In genomic region chr13:54302351-54303070, GRCm38 (mm10) we compare ENCODE assay signal across 8 mouse cellular contexts.
DNase-seq lines count a peak whose midpoint lies in the region; ATAC-seq and TF ChIP-seq lines count a peak whose summit lies in the region.

No protein-coding gene starts in this region.

- 3% methylated on average over 55 of the region's 58 CpGs for WGBS in spleen, adult 2 months
- 1% methylated on average over 47 of the region's 58 CpGs for WGBS in intestine, postnatal 0 days
- under 1% methylated on average over 57 of the region's 58 CpGs for WGBS in liver, embryonic 12.5 days (ENCODE audit: insufficient replicate concordance)
- 1% methylated on average over 32 of the region's 58 CpGs for WGBS in neural tube, embryonic 14.5 days

- peak overlapping the region; percentile 91 for H3K9ac ChIP-seq in intestine, postnatal 0 days (ENCODE audit: low read depth, low read length)
- H3K9ac ChIP-seq in liver, embryonic 12.5 days: peak overlapping the region; percentile 64
- peak overlapping the region; percentile 97 for H3K9ac ChIP-seq in neural tube, embryonic 14.5 days (replicated peaks; ENCODE audit: low read depth, low read length)

- peak overlapping the region; percentile 99 for H3K4me2 ChIP-seq in intestine, postnatal 0 days (replicated peaks; ENCODE audit: low read depth)
- peak overlapping the region; percentile 82 for H3K4me2 ChIP-seq in liver, embryonic 12.5 days
- peak overlapping the region; percentile 96 for H3K4me2 ChIP-seq in neural tube, embryonic 14.5 days (ENCODE audit: low read depth, low read length)

- no peaks in the 10 kb centered on the region; the same call in 1 of the 2 replicates for H3K27me3 ChIP-seq in spleen, adult 2 months (ENCODE audit: control insufficient read depth, insufficient read depth, low read length)
- no peaks in the 10 kb centered on the region for H3K27me3 ChIP-seq in intestine, postnatal 0 days (replicated peaks; ENCODE audit: control insufficient read depth, insufficient read depth, low read length)
- peaks cover 44% of the 10 kb centered on the region for H3K27me3 ChIP-seq in liver, embryonic 12.5 days (replicated peaks)
- no peaks in the 10 kb centered on the region for H3K27me3 ChIP-seq in neural tube, embryonic 14.5 days (ENCODE audit: control insufficient read depth, insufficient read depth, low read length)

- H3K36me3 ChIP-seq in spleen, adult 2 months (ENCODE audit: control insufficient read depth, insufficient read depth, low read length): no peaks in the 10 kb centered on the region
- no peaks in the 10 kb centered on the region for H3K36me3 ChIP-seq in intestine, postnatal 0 days (ENCODE audit: control insufficient read depth, insufficient read depth)
- H3K36me3 ChIP-seq in liver, embryonic 12.5 days: no peaks in the 10 kb centered on the region
- no peaks in the 10 kb centered on the region for H3K36me3 ChIP-seq in neural tube, embryonic 14.5 days (ENCODE audit: control insufficient read depth, insufficient read depth, low read length)

- peak; percentile 28 for ATAC-seq in intestine, postnatal 0 days
- ATAC-seq in liver, embryonic 12.5 days: peak; percentile 44; the same call in 1 of the 2 replicates
- ATAC-seq in neural tube, embryonic 14.5 days (ENCODE audit: low read depth): peak; percentile 66

- TF ChIP-seq CTCF in spleen, adult 2 months (IDR thresholded peaks at IDR 0.05; ENCODE audit: extremely low read depth, insufficient read depth, insufficient read length, insufficient replicate concordance): no peak
- TF ChIP-seq CTCF in intestine, postnatal 0 days (IDR thresholded peaks at IDR 0.05; ENCODE audit: low read depth): no peak; the same call in 1 of the 2 replicates

- no peak for TF ChIP-seq POLR2A in spleen, adult 2 months (IDR thresholded peaks at IDR 0.05; ENCODE audit: low read depth, low read length)

- DNase-seq in spleen, adult 2 months (ENCODE audit: low read depth in 1 of 2, low spot score in 2 of 2): peak in 1 of 2 experiments; percentile 22
- no peak for DNase-seq in spleen, adult 12 weeks (ENCODE audit: low spot score)
- peak; percentile 72 for DNase-seq in cerebellum, adult 8-10 months
- peak; percentile 42 for DNase-seq in gastrocnemius, postnatal 14 days
- peak; percentile 36 for DNase-seq in urinary bladder, postnatal 14 days (ENCODE audit: low spot score)

- peak overlapping the region; percentile 62 for H3K4me3 ChIP-seq in spleen, adult 2 months (ENCODE audit: extremely low read depth, insufficient read depth, insufficient read length)
- H3K4me3 ChIP-seq in intestine, postnatal 0 days (ENCODE audit: low read depth, low read length): peak overlapping the region; percentile 82
- peak overlapping the region; percentile 62 for H3K4me3 ChIP-seq in liver, embryonic 12.5 days
- peak overlapping the region; percentile 77 for H3K4me3 ChIP-seq in neural tube, embryonic 14.5 days (ENCODE audit: low read depth, low read length)

- H3K9me3 ChIP-seq in intestine, postnatal 0 days (ENCODE audit: control insufficient read depth): no peaks in the 10 kb centered on the region
- H3K9me3 ChIP-seq in liver, embryonic 12.5 days (replicated peaks): no peaks in the 10 kb centered on the region
- H3K9me3 ChIP-seq in neural tube, embryonic 14.5 days (ENCODE audit: control insufficient read depth, low read length): no peaks in the 10 kb centered on the region

- H3K27ac ChIP-seq in spleen, adult 2 months (ENCODE audit: insufficient read depth, low read length): peak overlapping the region; percentile 64
- H3K27ac ChIP-seq in intestine, postnatal 0 days (ENCODE audit: low read depth, low read length): peak overlapping the region; percentile 96
- H3K27ac ChIP-seq in liver, embryonic 12.5 days: peak overlapping the region; percentile 71
- H3K27ac ChIP-seq in neural tube, embryonic 14.5 days (ENCODE audit: low read depth, low read length): peak overlapping the region; percentile 98

- intact Hi-C loops in gastrocnemius, postnatal 14 days (cut with DNase I; ENCODE audit: low total_unique reads): no loop called here

- no peaks in the 10 kb centered on the region; the same call in 1 of the 2 replicates for H3K4me1 ChIP-seq in spleen, adult 2 months (ENCODE audit: control insufficient read depth, insufficient read depth, insufficient read length)
- H3K4me1 ChIP-seq in intestine, postnatal 0 days (replicated peaks; ENCODE audit: control insufficient read depth, insufficient read depth, low read length): 0 out of 2 replicates have a peak, but pooled peaks cover 3% of the 10 kb centered on the region
- H3K4me1 ChIP-seq in liver, embryonic 12.5 days: peaks cover 11% of the 10 kb centered on the region; the same call in 1 of the 2 replicates
- H3K4me1 ChIP-seq in neural tube, embryonic 14.5 days (ENCODE audit: control insufficient read depth, insufficient read depth, low read length): peaks cover 12% of the 10 kb centered on the region; the same call in 1 of the 2 replicates
